Mouse (Mus musculus): ENCODE results near the gene Ccr10. TPM values are rescaled to one million over a fixed set of nuclear protein-coding genes. Genes with fewer than 3 reads are reported as not detected.

Gene Ccr10
- polyA plus RNA-seq, 1 experiment from 2014 or later = 0.24 TPM

GRCm38 (mm10) chr11:101171721-101172433 is 3.4 kb downstream of the Ccr10 start:
- Histone ChIP-seq H3K27ac (replicated peaks) (peak overlapping the region; percentile 95), H3K9ac (ENCODE audit: low read length) (peak overlapping the region; percentile 65), H3K4me3 (ENCODE audit: low read depth, low read length) (peak overlapping the region; percentile 58), H3K36me3 (ENCODE audit: control insufficient read depth, insufficient read depth, low read length) (peaks cover 11% of the 10 kb centered on the region), H3K4me2 (replicated peaks; ENCODE audit: low read depth) (peak overlapping the region; percentile 73), H3K4me1 (replicated peaks; ENCODE audit: control insufficient read depth, insufficient read depth) (peaks cover 22% of the 10 kb centered on the region), H3K9me3 (ENCODE audit: control insufficient read depth, low read length) (no peaks in the 10 kb centered on the region), H3K27me3 (ENCODE audit: control insufficient read depth, insufficient read depth, low read length) (no peaks in the 10 kb centered on the region)
- peak; percentile 58 for ATAC-seq (ENCODE audit: low FRiP score, low TSS enrichment)
- DNase-seq (ENCODE audit: low spot score) = peak; percentile 76
- TF ChIP-seq EP300 (optimal IDR thresholded peaks at IDR 0.05) (peak; percentile 49), CTCF (IDR thresholded peaks at IDR 0.05; ENCODE audit: low read depth) (no peak)
- WGBS = 0% methylated on average over 31 of the region's 31 CpGs

DNA sequence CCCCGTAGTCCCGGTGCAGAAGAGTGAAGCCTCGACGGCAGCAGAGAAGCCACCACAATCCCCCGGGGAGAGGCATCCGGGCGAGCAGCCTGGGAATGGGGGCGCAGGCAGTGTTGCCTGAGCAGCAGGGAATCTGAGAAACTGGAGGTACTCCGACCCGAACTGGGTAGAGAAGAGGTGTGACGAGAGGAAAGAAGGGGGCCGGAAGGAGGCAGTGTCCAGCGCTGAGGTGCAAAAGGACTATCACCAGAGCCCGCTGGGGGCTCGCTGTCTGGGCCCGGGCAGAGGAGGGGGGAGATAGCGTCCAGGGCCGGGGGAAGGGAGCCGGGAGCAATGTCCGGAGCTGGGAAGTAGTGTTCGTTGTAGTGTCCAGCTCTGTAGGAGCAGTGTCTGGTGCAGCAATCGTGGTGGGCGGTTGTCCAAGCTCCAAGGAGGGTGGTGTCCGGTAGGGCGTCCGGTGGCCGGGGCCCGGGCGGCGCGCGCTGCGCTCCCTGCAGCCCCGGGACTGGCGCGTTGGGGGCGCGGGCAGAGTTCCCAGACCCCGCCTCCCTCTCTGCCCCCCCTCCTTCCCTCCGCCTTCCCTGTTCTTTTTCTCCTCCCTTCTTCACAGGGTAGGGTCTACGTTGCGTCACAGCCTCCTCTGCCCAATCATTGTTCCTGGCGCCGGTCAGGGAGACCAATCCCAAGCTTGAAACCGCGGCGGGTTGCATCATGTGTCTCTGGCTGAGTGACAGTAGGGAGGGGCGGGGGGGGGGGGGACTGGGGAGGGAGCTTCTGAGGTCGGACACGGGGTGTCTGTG is 4.2 kb downstream of the Ccr10 start, which contains the start of gene Plekhh3:
Plekhh3 (minus strand) TSS at position 541 of the 800 bp plus-strand sequence.
- DNase-seq (ENCODE audit: low spot score) (peak; percentile 98), ATAC-seq (ENCODE audit: low FRiP score, low TSS enrichment) (peak; percentile 91)
- Histone ChIP-seq H3K36me3 (ENCODE audit: control insufficient read depth, insufficient read depth, low read length) (peaks cover 17% of the 10 kb centered on the region), H3K4me2 (replicated peaks; ENCODE audit: low read depth) (peak within 1 kb of the TSS; percentile 80), H3K27me3 (ENCODE audit: control insufficient read depth, insufficient read depth, low read length) (no peaks in the 10 kb centered on the region), H3K27ac (replicated peaks) (peak within 1 kb of the TSS; percentile 95), H3K4me3 (ENCODE audit: low read depth, low read length) (peak within 1 kb of the TSS; percentile 83), H3K4me1 (replicated peaks; ENCODE audit: control insufficient read depth, insufficient read depth) (peaks cover 20% of the 10 kb centered on the region), H3K9ac (ENCODE audit: low read length) (peak within 1 kb of the TSS; percentile 82), H3K9me3 (ENCODE audit: control insufficient read depth, low read length) (no peaks in the 10 kb centered on the region)
- under 1% methylated on average over 40 of the region's 50 CpGs for WGBS
- TF ChIP-seq CTCF (IDR thresholded peaks at IDR 0.05; ENCODE audit: low read depth) (peak; percentile 38; the same call in 1 of the 2 replicates), EP300 (optimal IDR thresholded peaks at IDR 0.05) (no peak)

- Histone ChIP-seq H3K4me1 (replicated peaks; ENCODE audit: control insufficient read depth, insufficient read depth) (peaks cover 19% of the 10 kb centered on the region), H3K9me3 (ENCODE audit: control insufficient read depth, low read length) (no peaks in the 10 kb centered on the region), H3K27ac (replicated peaks) (peak within 1 kb of the TSS; percentile 94), H3K9ac (ENCODE audit: low read length) (peak within 1 kb of the TSS; percentile 82), H3K4me2 (replicated peaks; ENCODE audit: low read depth) (peak within 1 kb of the TSS; percentile 80), H3K27me3 (ENCODE audit: control insufficient read depth, insufficient read depth, low read length) (no peaks in the 10 kb centered on the region), H3K4me3 (ENCODE audit: low read depth, low read length) (peak within 1 kb of the TSS; percentile 83), H3K36me3 (ENCODE audit: control insufficient read depth, insufficient read depth, low read length) (peaks cover 20% of the 10 kb centered on the region)
- 0 out of 2 replicates have a peak, but pooled peaks have one; percentile 21 for ATAC-seq (ENCODE audit: low FRiP score, low TSS enrichment)
- peak; percentile 87 for DNase-seq (ENCODE audit: low spot score)
- TF ChIP-seq CTCF (IDR thresholded peaks at IDR 0.05; ENCODE audit: low read depth) (peak; percentile 36; the same call in 1 of the 2 replicates), EP300 (optimal IDR thresholded peaks at IDR 0.05) (no peak)
- under 1% methylated on average over 35 of the region's 35 CpGs for WGBS
These were observed 4.9 kb downstream of the Ccr10 start, which contains the start of gene Cntnap1 for GRCm38 (mm10) chr11:101170354-101170810. Gene Cntnap1 (plus strand): TSS chr11:101170523.

- DNase-seq (ENCODE audit: low spot score) = peak; percentile 40
- Histone ChIP-seq H3K27me3 (ENCODE audit: control insufficient read depth, insufficient read depth, low read length) (no peaks in the 10 kb centered on the region), H3K36me3 (ENCODE audit: control insufficient read depth, insufficient read depth, low read length) (peaks cover 23% of the 10 kb centered on the region), H3K4me2 (replicated peaks; ENCODE audit: low read depth) (peak overlapping the region; percentile 80), H3K9me3 (ENCODE audit: control insufficient read depth, low read length) (no peaks in the 10 kb centered on the region), H3K27ac (replicated peaks) (peak overlapping the region; percentile 94), H3K9ac (ENCODE audit: low read length) (peak overlapping the region; percentile 82), H3K4me3 (ENCODE audit: low read depth, low read length) (peak overlapping the region; percentile 83), H3K4me1 (replicated peaks; ENCODE audit: control insufficient read depth, insufficient read depth) (peaks cover 15% of the 10 kb centered on the region)
- 14% methylated on average over 17 of the region's 17 CpGs for WGBS
- no peak for ATAC-seq (ENCODE audit: low FRiP score, low TSS enrichment)
- TF ChIP-seq EP300 (optimal IDR thresholded peaks at IDR 0.05) (no peak), CTCF (IDR thresholded peaks at IDR 0.05; ENCODE audit: low read depth) (no peak)
These were observed 5.7 kb downstream of the Ccr10 start for GRCm38 (mm10) chr11:101169301-101170107.

GRCm38 (mm10) chr11:101168301-101168980 is 6.8 kb downstream of the Ccr10 start:
- no peak for ATAC-seq (ENCODE audit: low FRiP score, low TSS enrichment)
- no peaks in the 10 kb centered on the region for H3K27me3 ChIP-seq (ENCODE audit: control insufficient read depth, insufficient read depth, low read length)
- no peaks in the 10 kb centered on the region for H3K9me3 ChIP-seq (ENCODE audit: control insufficient read depth, low read length)
- H3K4me2 ChIP-seq (replicated peaks; ENCODE audit: low read depth) = peak overlapping the region; percentile 80
- peak overlapping the region; percentile 13; the same call in 1 of the 2 replicates for H3K27ac ChIP-seq (replicated peaks)
- peaks cover 9% of the 10 kb centered on the region for H3K4me1 ChIP-seq (replicated peaks; ENCODE audit: control insufficient read depth, insufficient read depth)
- no peak for DNase-seq (ENCODE audit: low spot score)
- H3K4me3 ChIP-seq (ENCODE audit: low read depth, low read length) = peak overlapping the region; percentile 83
- H3K36me3 ChIP-seq (ENCODE audit: control insufficient read depth, insufficient read depth, low read length) = peaks cover 32% of the 10 kb centered on the region
- 57% methylated on average over 18 of the region's 18 CpGs for WGBS
- peak overlapping the region; percentile 82 for H3K9ac ChIP-seq (ENCODE audit: low read length)
- no peak for TF ChIP-seq EP300 (optimal IDR thresholded peaks at IDR 0.05)
- no peak for TF ChIP-seq CTCF (IDR thresholded peaks at IDR 0.05; ENCODE audit: low read depth)
